Mouse (Mus musculus) brain, adult 10 weeks (tissue): Measurements from ENCODE around the gene Mup11. TPM values are rescaled to one million over a fixed set of nuclear protein-coding genes. Genes with fewer than 3 reads are reported as not detected.

Experiments used
- polyA plus RNA-seq: library from polyadenylated mRNA; stranded (reverse); fragments of 350-450 nt; fragmentation: Illumina TruSeq; extraction: RNeasy Lipid Tissue Mini Kit (QIAGEN cat#74804); gene quantifications from one replicate; pipeline ENCODE4 v1.2.3, GENCODE M21; 2015; ENCODE audit warnings: low read depth, low replicate concordance

Gene Mup11
- polyA plus RNA-seq: 1.1 TPM

GRCm38 (mm10) chr4:60662311-60662710 is at the start of gene Mup11:
Gene Mup11 (minus strand): TSS chr4:60662411.

Other genes with a start within 250 kb of the Mup11 start
- gene Mup9, start 240.5 kb downstream of the Mup11 start, polyA plus RNA-seq: not detected
- gene Mup1, start 160.5 kb downstream of the Mup11 start, polyA plus RNA-seq: not detected
- gene Mup10, start 80.2 kb downstream of the Mup11 start, polyA plus RNA-seq: not detected
- gene Mup12, start 78.9 kb upstream of the Mup11 start, polyA plus RNA-seq: not detected
- gene Mup22, start 159.1 kb upstream of the Mup11 start, polyA plus RNA-seq: 2.6 TPM